Mouse (Mus musculus): ENCODE results near the gene Mnx1. TPM values are rescaled to one million over a fixed set of nuclear protein-coding genes. Genes with fewer than 3 reads are reported as not detected.
"Not testable (repeated sequence)": the region's sequence is repeated elsewhere in the genome, so short reads cannot be mapped to it uniquely, and the experiment has no call there.

Mnx1 gene
- polyA plus RNA-seq, 1 experiment from 2014 or later, result 0.20 TPM

DNA sequence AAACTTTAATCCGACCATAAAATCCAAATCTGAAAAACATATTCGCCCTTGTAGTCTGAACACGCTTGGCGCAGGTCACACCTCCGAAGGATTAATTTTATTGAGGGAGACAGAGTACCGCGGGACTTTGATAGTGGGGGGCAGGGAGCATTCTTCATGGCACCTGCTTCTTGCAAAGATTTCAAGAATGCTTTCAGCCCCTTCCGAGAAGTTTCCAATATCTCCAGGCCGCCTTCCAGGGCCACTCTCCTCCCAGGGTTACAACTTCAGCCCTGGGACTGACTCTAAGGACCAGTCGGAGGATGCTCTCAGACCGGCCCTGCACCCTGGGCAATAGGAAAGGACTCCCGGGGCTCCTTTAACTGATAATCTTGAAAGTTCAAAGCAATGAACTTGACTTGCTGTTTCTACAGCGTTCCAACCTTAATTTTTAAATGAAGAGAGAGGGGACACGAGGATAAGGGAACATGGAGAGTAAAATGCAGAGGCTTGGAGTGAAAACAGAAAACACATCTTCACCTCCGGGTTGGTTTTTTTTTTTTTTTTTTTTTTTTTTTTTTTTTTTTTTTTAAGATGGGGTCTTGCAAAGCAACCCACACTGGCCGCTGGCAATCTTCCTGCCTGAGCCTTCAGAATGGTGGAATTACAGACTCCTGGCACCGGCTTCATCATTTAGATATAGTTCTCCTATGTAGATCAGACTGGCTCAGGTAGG is 9.8 kb downstream of the Mnx1 start:
- Histone ChIP-seq H3K27me3 (peaks cover 86% of the 10 kb centered on the region), H3K9me3 (no peaks in the 10 kb centered on the region), H3K4me2 (peak overlapping the region; percentile 57), H3K4me1 (replicated peaks) (peaks cover 36% of the 10 kb centered on the region), H3K4me3 (replicated peaks) (peak overlapping the region; percentile 39), H3K9ac (replicated peaks) (no peak overlapping the region), H3K36me3 (no peaks in the 10 kb centered on the region), H3K27ac (no peak overlapping the region)
- 2% methylated on average over 17 of the region's 17 CpGs for WGBS
- peak; percentile 30; the same call in 1 of the 2 replicates for ATAC-seq (ENCODE audit: insufficient number of reproducible peaks, insufficient read depth, low FRiP score, low TSS enrichment, low read depth)

DNA sequence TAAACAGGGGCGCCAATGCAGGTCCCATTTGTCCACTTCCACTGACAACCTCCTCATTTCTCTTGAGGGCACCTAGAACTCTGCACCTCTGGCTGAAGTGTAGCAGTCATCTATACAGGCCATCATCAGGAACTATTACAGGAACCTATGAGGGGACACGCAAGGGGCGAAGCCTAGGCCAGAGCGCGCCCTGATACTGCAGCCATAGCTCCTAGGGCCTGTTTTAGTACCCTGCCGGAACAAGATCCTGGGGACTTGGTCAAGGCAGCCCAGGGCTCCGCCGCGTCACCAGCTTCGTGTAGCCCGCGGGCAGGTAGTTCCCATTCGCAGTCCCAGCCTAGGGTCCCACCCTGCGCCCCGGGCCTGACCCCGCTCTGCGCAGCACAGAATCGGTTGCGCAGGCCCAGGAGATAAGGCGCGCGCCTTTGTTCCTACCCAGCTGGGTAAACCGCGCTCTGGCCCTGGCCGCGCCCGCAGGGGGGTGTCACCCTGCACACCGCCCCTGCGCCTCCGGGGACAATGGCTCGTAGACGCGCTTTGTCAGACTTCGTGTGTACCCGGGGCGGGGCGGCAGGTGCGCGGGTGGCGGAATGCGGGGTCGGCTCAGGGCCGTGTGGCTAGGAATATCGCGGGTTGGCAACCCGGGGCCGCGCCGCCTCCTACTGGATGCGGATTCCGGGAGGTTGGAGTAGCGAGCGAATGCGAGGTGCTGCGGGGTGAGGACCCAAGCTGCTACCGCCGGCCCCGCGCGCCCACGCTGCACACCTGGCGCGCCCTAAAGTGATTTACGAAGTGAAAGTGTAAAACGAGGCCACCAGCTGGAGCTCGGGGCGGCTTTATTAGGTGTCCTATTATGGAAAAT is 10.6 kb downstream of the Mnx1 start:
- H3K27me3 ChIP-seq, result peaks cover 86% of the 10 kb centered on the region
- WGBS, result 2% methylated on average over 67 of the region's 67 CpGs
- no peak overlapping the region for H3K9ac ChIP-seq (replicated peaks)
- ATAC-seq (ENCODE audit: insufficient number of reproducible peaks, insufficient read depth, low FRiP score, low TSS enrichment, low read depth), result peak; percentile 37; the same call in 1 of the 2 replicates
- 0 out of 2 replicates have a peak overlapping the region, but pooled peaks have one; percentile 13 for H3K27ac ChIP-seq
- H3K4me3 ChIP-seq (replicated peaks), result peak overlapping the region; percentile 39
- no peaks in the 10 kb centered on the region for H3K9me3 ChIP-seq
- peak overlapping the region; percentile 57 for H3K4me2 ChIP-seq
- H3K4me1 ChIP-seq (replicated peaks), result peaks cover 35% of the 10 kb centered on the region
- H3K36me3 ChIP-seq, result no peaks in the 10 kb centered on the region

DNA sequence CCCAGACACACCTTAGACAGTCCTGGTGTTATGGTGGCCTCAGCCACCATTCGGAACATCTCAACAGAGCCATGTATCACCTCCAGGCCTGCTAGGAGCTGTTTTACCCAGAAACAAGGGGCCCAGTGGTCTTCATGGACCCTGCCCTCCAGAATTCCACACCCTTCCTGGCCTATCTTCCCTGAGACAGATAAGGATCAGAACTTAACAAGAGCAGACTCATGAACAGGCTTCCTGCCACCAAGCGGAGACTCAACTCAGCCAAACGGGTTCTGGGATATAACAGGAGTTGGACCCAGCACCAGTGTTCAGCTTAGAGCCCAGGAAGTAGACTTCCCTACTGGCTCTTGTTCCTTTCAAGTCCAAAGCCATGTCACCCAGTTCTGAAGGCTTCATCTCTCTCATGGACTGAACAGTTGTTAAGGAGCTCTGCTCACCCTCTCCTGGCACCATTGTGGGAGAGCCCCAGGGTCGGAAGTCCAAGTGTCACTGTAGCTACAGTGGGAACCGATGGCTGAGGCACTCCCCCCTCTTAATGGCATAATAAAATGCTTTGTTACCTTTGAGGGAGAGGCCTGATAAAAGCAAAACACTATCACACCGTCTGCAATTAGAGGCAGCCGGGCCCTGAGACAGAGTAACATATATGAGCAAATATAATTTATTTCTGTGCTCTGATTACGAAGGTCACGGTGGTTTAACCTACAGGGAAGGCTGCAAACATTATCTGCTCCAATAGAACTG is 15.2 kb downstream of the Mnx1 start:
- H3K4me3 ChIP-seq (replicated peaks), result no peak overlapping the region
- H3K4me2 ChIP-seq, result no peak overlapping the region
- peaks cover 43% of the 10 kb centered on the region for H3K27me3 ChIP-seq
- 50% methylated on average over 9 of the region's 9 CpGs for WGBS
- no peak for ATAC-seq (ENCODE audit: insufficient number of reproducible peaks, insufficient read depth, low FRiP score, low TSS enrichment, low read depth)
- peaks cover 7% of the 10 kb centered on the region for H3K4me1 ChIP-seq (replicated peaks)
- no peak overlapping the region for H3K27ac ChIP-seq
- H3K36me3 ChIP-seq, result peaks cover 9% of the 10 kb centered on the region; the same call in 1 of the 2 replicates
- no peaks in the 10 kb centered on the region for H3K9me3 ChIP-seq
- H3K9ac ChIP-seq (replicated peaks), result no peak overlapping the region

DNA sequence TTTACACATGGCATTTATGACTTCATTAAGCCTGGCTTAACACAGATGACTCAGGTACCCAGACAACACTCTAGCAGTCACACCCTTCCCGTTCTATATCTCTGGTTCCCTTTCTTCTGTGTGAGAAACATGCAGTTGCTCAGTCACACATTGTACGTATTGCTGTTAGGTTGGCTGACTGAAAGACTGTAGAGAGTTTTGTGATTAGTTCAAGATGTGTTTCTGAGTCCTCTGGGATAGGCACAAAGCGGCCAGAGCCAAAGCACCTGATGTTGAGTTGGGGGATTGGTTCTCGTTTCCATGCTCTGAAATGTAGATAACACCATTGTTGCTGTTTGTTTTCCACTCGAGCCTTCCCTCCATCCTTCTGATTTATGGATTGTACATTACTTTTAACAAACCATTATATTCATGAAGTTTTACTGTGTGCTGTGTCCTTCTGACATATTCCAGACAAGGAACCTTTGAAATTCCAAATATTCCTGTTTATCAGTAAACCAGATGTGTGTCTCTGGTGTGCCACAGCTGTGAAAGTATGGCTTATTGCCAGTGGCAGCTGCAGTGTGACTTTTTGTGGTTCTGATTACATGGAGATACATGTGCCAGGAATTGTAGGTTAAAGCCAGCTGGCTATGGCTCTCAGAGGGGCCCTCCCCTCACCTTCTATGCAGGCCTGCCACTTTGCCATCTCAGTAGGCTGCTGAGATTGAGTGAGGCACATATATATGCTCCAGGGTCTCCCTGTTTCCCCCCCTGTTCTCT is 21.2 kb downstream of the Mnx1 start:
- Histone ChIP-seq H3K9me3 (no peaks in the 10 kb centered on the region), H3K9ac (replicated peaks) (no peak overlapping the region), H3K4me3 (replicated peaks) (no peak overlapping the region), H3K4me2 (no peak overlapping the region), H3K36me3 (peaks cover 49% of the 10 kb centered on the region), H3K4me1 (replicated peaks) (0 out of 2 replicates have a peak, but pooled peaks cover 9% of the 10 kb centered on the region), H3K27me3 (no peaks in the 10 kb centered on the region), H3K27ac (peak overlapping the region; percentile 19; the same call in 1 of the 2 replicates)
- peak; percentile 57; the same call in 1 of the 2 replicates for ATAC-seq (ENCODE audit: insufficient number of reproducible peaks, insufficient read depth, low FRiP score, low TSS enrichment, low read depth)
- 49% methylated on average over 5 of the region's 5 CpGs for WGBS

DNA sequence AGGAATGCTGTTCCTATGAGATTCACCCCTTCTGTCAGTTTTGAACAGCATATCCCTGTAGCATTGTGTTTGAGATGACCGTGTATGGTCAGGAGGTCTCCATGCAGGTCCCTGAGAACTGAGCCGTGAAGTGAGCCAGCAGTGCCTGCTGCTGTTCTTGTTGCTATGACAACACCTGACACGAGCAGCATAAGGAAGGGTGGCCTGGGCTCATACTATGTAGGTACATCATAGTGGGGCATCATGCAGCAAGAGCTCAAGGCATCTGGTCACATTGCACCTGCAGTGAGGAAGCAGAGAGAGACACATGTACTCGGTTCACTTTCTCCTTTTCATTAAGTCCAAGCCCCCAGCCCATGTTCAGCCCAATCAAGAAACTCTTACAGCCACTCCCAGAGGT is 25.9 kb downstream of the Mnx1 start:
- Histone ChIP-seq H3K27me3 (no peaks in the 10 kb centered on the region), H3K9me3 (no peaks in the 10 kb centered on the region), H3K36me3 (peaks cover 77% of the 10 kb centered on the region), H3K9ac (replicated peaks) (no peak overlapping the region), H3K4me3 (replicated peaks) (no peak overlapping the region), H3K27ac (no peak overlapping the region), H3K4me1 (replicated peaks) (0 out of 2 replicates have a peak, but pooled peaks cover 8% of the 10 kb centered on the region), H3K4me2 (no peak overlapping the region)
- 82% methylated on average over 4 of the region's 4 CpGs for WGBS
- ATAC-seq (ENCODE audit: insufficient number of reproducible peaks, insufficient read depth, low FRiP score, low TSS enrichment, low read depth), result no peak

DNA sequence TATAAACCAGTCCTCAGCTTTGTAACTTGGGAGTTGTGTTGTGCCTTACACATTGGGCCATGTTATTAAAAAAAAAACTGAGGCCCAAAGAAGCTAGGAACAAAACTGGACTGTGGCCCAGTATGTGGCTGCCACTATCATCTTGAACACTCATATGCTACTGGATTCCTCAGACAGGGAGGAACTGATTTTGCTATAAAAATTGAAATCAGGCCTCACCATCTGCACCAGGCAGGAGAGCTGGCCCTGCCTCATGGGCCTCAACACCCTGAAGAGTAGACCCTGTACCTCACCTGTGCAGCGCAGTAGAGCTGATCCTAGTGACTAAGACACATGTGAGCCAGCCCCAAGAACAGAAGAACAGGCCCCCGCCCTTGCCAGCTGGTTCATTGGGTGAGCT is 33.0 kb downstream of the Mnx1 start:
- Histone ChIP-seq H3K27me3 (no peaks in the 10 kb centered on the region), H3K27ac (no peak overlapping the region), H3K4me2 (no peak overlapping the region), H3K9me3 (no peaks in the 10 kb centered on the region), H3K4me3 (replicated peaks) (no peak overlapping the region), H3K36me3 (peaks cover 94% of the 10 kb centered on the region), H3K4me1 (replicated peaks) (no peaks in the 10 kb centered on the region), H3K9ac (replicated peaks) (no peak overlapping the region)
- ATAC-seq (ENCODE audit: insufficient number of reproducible peaks, insufficient read depth, low FRiP score, low TSS enrichment, low read depth), result no peak
- 97% methylated on average over 2 of the region's 2 CpGs for whole genome bisulfite sequencing

DNA sequence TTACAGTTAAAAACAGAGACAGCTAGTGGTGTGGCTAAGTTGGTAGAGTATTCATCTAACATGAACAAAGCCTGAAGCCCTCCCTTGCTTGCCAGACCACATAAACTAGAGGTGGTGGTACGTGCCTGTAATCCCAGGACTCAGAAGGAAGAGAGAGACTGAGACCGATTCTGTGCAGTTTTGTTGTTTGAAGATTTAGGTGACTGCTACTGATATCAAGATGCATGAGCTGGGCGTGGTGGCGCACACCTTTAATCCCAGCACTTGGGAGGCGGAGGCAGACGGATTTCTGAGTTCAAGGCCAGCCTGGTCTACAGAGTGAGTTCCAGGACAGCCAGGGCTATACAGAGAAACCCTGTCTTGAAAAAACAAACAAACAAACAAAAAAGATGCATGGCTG is 41.5 kb downstream of the Mnx1 start:
- Histone ChIP-seq H3K9ac (replicated peaks) (0 out of 2 replicates have a peak overlapping the region, but pooled peaks have one; percentile 18), H3K4me1 (replicated peaks) (peaks cover 18% of the 10 kb centered on the region), H3K36me3 (peaks cover 59% of the 10 kb centered on the region), H3K4me2 (peak overlapping the region; percentile 88; the same call in 1 of the 2 replicates)
- not testable (repeated sequence) for H3K27me3 ChIP-seq; ATAC-seq (ENCODE audit: insufficient number of reproducible peaks, insufficient read depth, low FRiP score, low TSS enrichment, low read depth); H3K9me3 ChIP-seq; H3K4me3 ChIP-seq (replicated peaks); H3K27ac ChIP-seq
- WGBS, result 87% methylated on average over 6 of the region's 6 CpGs

DNA sequence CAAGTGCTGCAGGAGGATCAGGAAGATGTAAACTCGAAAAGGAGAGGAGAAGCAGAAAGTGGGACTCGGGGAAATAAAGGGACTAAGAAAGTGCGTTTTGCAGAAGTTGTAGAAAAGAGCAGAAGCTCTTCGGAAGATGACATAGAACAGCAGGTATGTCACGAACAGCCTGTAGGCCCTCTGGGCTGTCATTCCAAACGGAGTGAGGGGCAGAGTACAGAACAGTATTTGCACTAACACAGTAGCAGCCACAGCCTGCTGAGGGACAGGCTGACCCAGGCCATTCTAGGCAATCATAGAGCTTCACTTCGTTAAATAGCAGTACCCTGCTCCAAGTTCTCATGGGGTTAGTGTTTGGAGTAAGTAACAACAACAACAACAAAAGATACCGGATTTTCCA is 42.8 kb downstream of the Mnx1 start:
- WGBS, result 48% methylated on average over 8 of the region's 8 CpGs
- peak overlapping the region; percentile 94 for H3K4me3 ChIP-seq (replicated peaks)
- H3K4me2 ChIP-seq, result peak overlapping the region; percentile 88
- no peak for ATAC-seq (ENCODE audit: insufficient number of reproducible peaks, insufficient read depth, low FRiP score, low TSS enrichment, low read depth)
- no peaks in the 10 kb centered on the region for H3K9me3 ChIP-seq
- H3K4me1 ChIP-seq (replicated peaks), result peaks cover 18% of the 10 kb centered on the region
- H3K9ac ChIP-seq (replicated peaks), result peak overlapping the region; percentile 87
- H3K36me3 ChIP-seq, result peaks cover 47% of the 10 kb centered on the region
- no peak overlapping the region for H3K27ac ChIP-seq
- H3K27me3 ChIP-seq, result peaks cover 4% of the 10 kb centered on the region; the same call in 1 of the 2 replicates

DNA sequence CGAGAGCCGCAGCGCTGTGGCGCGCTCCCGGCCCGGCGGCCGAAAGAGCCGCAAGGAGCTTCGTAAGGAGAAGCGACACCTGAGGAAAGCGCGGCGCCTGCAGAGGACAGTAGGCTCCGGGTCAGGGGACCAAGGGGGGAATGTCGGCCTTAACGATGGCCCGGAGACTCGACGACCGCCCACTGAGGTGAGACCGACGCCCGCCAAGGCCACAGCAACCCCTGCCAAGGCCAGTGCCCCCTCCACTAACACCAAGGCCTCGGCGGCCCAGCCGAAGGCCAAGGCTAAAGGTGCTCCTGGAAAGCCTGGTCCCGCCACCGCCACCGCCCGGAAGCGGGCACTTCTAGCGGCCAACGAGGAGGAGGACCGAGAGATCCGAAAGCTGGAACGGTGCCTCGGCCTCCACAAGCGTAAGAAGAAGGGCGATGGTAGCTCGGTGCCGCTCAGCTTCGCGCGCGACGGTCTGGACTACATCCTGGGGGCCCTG is 43.4 kb downstream of the Mnx1 start:
- Histone ChIP-seq H3K9me3 (no peaks in the 10 kb centered on the region), H3K4me2 (peak overlapping the region; percentile 88), H3K27me3 (peaks cover 4% of the 10 kb centered on the region; the same call in 1 of the 2 replicates), H3K4me1 (replicated peaks) (peaks cover 18% of the 10 kb centered on the region), H3K27ac (peak overlapping the region; percentile 67), H3K9ac (replicated peaks) (peak overlapping the region; percentile 87), H3K36me3 (peaks cover 41% of the 10 kb centered on the region), H3K4me3 (replicated peaks) (peak overlapping the region; percentile 94)
- peak; percentile 73 for ATAC-seq (ENCODE audit: insufficient number of reproducible peaks, insufficient read depth, low FRiP score, low TSS enrichment, low read depth)
- WGBS, result under 1% methylated on average over 48 of the region's 48 CpGs

DNA sequence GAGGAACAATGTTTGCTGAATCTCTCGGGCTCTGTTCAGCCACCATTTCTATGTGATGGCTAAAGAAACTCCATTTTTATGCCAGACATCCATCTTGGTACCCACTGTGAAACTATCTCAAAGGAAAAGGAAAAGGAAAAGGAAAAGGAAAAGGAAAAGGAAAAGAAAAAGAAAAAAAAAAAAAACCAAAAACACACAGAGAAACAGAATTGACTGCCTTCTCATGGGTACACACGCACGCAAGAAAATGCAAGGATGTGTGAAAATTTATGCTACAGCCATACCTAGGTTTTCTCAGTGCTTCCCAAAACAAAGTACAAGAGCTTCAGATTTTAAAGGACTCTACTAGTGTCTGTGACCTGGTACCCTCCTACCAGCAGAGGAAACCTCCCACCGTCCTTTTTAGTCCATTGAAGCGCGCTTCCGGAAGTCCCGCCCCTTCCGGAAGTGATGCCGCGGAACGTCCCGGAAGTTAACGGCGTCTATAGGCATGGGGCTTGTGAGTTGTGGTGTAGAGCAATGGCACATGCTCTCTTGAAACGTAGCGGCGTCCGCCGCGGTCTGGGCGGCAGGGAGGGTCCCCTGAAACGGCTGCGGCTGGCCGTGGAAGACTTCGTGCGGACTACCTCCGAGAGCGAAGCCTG is 43.9 kb downstream of the Mnx1 start, which contains the start of gene Nom1:
Gene Nom1 (plus strand): TSS at position 437 of the 644 bp plus-strand sequence.
- peak within 1 kb of the TSS; percentile 94 for H3K4me3 ChIP-seq (replicated peaks)
- peaks cover 35% of the 10 kb centered on the region for H3K36me3 ChIP-seq
- WGBS, result 3% methylated on average over 29 of the region's 29 CpGs
- H3K4me2 ChIP-seq, result peak within 1 kb of the TSS; percentile 88
- H3K27me3 ChIP-seq, result peaks cover 4% of the 10 kb centered on the region; the same call in 1 of the 2 replicates
- H3K9me3 ChIP-seq, result no peaks in the 10 kb centered on the region
- peak within 1 kb of the TSS; percentile 87 for H3K9ac ChIP-seq (replicated peaks)
- ATAC-seq (ENCODE audit: insufficient number of reproducible peaks, insufficient read depth, low FRiP score, low TSS enrichment, low read depth), result peak; percentile 90
- H3K27ac ChIP-seq, result peak within 1 kb of the TSS; percentile 67
- peaks cover 18% of the 10 kb centered on the region for H3K4me1 ChIP-seq (replicated peaks)
